Mouse (Mus musculus) ES-Bruce4 (cell line): Measurements from ENCODE around the gene Sfswap. TPM values are rescaled to one million over a fixed set of nuclear protein-coding genes. Genes with fewer than 3 reads are reported as not detected.
A peak's percentile ranks its signal among the peaks of the same experiment; 100 is the strongest.
"Not testable (repeated sequence)": the region's sequence is repeated elsewhere in the genome, so short reads cannot be mapped to it uniquely, and the experiment has no call there.

Experiments used
- H3K27ac ChIP-seq: 2 replicates; pipeline ENCODE4 v1.5.1; 2012; ENCODE audit warnings: low read length, inconsistent platforms; ENCODE audit not compliant: insufficient read depth
- H3K27me3 ChIP-seq: 2 replicates; pipeline ENCODE4 v1.6.1; 2012; ENCODE audit warnings: mild to moderate bottlenecking, low read length, inconsistent platforms; ENCODE audit not compliant: control insufficient read depth, poor library complexity, insufficient read depth, severe bottlenecking
- H3K36me3 ChIP-seq: 2 replicates; pipeline ENCODE4 v1.6.1; 2012; ENCODE audit warnings: inconsistent platforms, mild to moderate bottlenecking, low read length, moderate library complexity; ENCODE audit not compliant: control insufficient read depth, poor library complexity, insufficient read depth, severe bottlenecking
- H3K4me1 ChIP-seq: one replicate; pipeline ENCODE4 v1.8.1; 2011; ENCODE audit warnings: low read length; ENCODE audit not compliant: control insufficient read depth, insufficient read depth
- H3K4me3 ChIP-seq: 2 replicates; pipeline ENCODE4 v1.5.1; 2011; ENCODE audit warnings: low read depth, mild to moderate bottlenecking, low read length
- H3K9ac ChIP-seq: 2 replicates; pipeline ENCODE4 v1.6.1; 2012; ENCODE audit warnings: low read depth, mild to moderate bottlenecking, inconsistent platforms; ENCODE audit not compliant: poor library complexity, severe bottlenecking
- H3K9me3 ChIP-seq: replicated peaks from 2 replicates; pipeline ENCODE4 v1.6.1; 2012; ENCODE audit warnings: mild to moderate bottlenecking, low read length, inconsistent platforms; ENCODE audit not compliant: control insufficient read depth, poor library complexity, insufficient read depth, severe bottlenecking
- CTCF ChIP-seq: IDR thresholded peaks from one replicate; pipeline ENCODE4 v1.8.1; 2011; ENCODE audit warnings: low read depth, low read length
- EP300 ChIP-seq: IDR thresholded peaks from 2 replicates; pipeline ENCODE4 v1.6.1; 2011; ENCODE audit warnings: low read depth, low read length; ENCODE audit not compliant: insufficient read depth
- POLR2A ChIP-seq: IDR thresholded peaks from one replicate; pipeline ENCODE4 v1.8.1; 2011; ENCODE audit warnings: low read length; ENCODE audit not compliant: insufficient read depth
- polyA plus RNA-seq: library from polyadenylated mRNA; stranded (reverse); fragments of >200 nt; gene quantifications from 2 replicates; pipeline ENCODE4 v1.2.4, GENCODE M21; 2011; ENCODE audit warnings: low read depth; ENCODE audit not compliant: missing spikeins, insufficient read depth, insufficient read length

Sfswap gene
- polyA plus RNA-seq, 1 experiment, result 72.7 TPM

- Histone ChIP-seq H3K27ac (no peak overlapping the region), H3K4me1 (peaks cover 2% of the 10 kb centered on the region), H3K9me3 (no peaks in the 10 kb centered on the region)
Measured at GRCm38 (mm10) chr5:129594116-129595114, 93.4 kb downstream of the Sfswap start.

GRCm38 (mm10) chr5:129602071-129602487 lies 101.1 kb downstream of the Sfswap start:
- Histone ChIP-seq H3K36me3 (no peaks in the 10 kb centered on the region), H3K9ac (no peak overlapping the region), H3K27me3 (no peaks in the 10 kb centered on the region), H3K27ac (no peak overlapping the region), H3K9me3 (no peaks in the 10 kb centered on the region), H3K4me1 (no peaks in the 10 kb centered on the region), H3K4me3 (peak overlapping the region; percentile 71)
- no peak for TF ChIP-seq EP300
- TF ChIP-seq CTCF, result peak; percentile 59

More at GRCm38 (mm10) chr5:129594116-129595114, 93.4 kb downstream of the Sfswap start:
- peak overlapping the region; percentile 24; the same call in 1 of the 2 replicates for H3K4me3 ChIP-seq
- H3K36me3 ChIP-seq, result no peaks in the 10 kb centered on the region
- TF ChIP-seq POLR2A (no peak), CTCF (peak; percentile 99)
- H3K27me3 ChIP-seq, result no peaks in the 10 kb centered on the region
- H3K9ac ChIP-seq, result no peak overlapping the region

- H3K36me3 ChIP-seq, result no peaks in the 10 kb centered on the region
- no peaks in the 10 kb centered on the region for H3K4me1 ChIP-seq
- TF ChIP-seq EP300 (no peak), POLR2A (no peak)
- no peaks in the 10 kb centered on the region for H3K9me3 ChIP-seq
- H3K27me3 ChIP-seq, result no peaks in the 10 kb centered on the region
- no peak overlapping the region for H3K27ac ChIP-seq
- H3K4me3 ChIP-seq, result no peak overlapping the region
- H3K9ac ChIP-seq, result no peak overlapping the region
Measured at GRCm38 (mm10) chr5:129607476-129607875, 106.5 kb downstream of the Sfswap start.

GRCm38 (mm10) chr5:129611060-129611459 lies 110.0 kb downstream of the Sfswap start:
- H3K4me3 ChIP-seq, result no peak overlapping the region
- no peaks in the 10 kb centered on the region for H3K9me3 ChIP-seq
- H3K27me3 ChIP-seq, result no peaks in the 10 kb centered on the region
- no peak overlapping the region for H3K9ac ChIP-seq
- no peaks in the 10 kb centered on the region for H3K36me3 ChIP-seq
- no peaks in the 10 kb centered on the region for H3K4me1 ChIP-seq
- H3K27ac ChIP-seq, result no peak overlapping the region
- no peak for TF ChIP-seq EP300
- TF ChIP-seq CTCF, result peak; percentile 86

GRCm38 (mm10) chr5:129620600-129620999 lies 119.6 kb downstream of the Sfswap start:
- not testable (repeated sequence) for H3K36me3 ChIP-seq, H3K27ac ChIP-seq, H3K9me3 ChIP-seq, H3K9ac ChIP-seq, H3K4me1 ChIP-seq, H3K4me3 ChIP-seq, H3K27me3 ChIP-seq

Other genes with a start within 250 kb of the Sfswap start
- 5.9 and 6.9 TPM in 2 replicates for gene Mmp17, start 82.9 kb downstream of the Sfswap start, polyA plus RNA-seq
- gene Zfp11, start 168.9 kb downstream of the Sfswap start, polyA plus RNA-seq, result 4.1 TPM in 2 replicates
- gene Sept14, start 207.3 kb downstream of the Sfswap start, polyA plus RNA-seq, result not detected in 2 replicates
- 76.4 and 94.7 TPM in 2 replicates for gene Mrps17, start 214.3 kb downstream of the Sfswap start, polyA plus RNA-seq
- gene Nipsnap2, start 223.8 kb downstream of the Sfswap start, polyA plus RNA-seq, result 34.9 and 38.0 TPM in 2 replicates